Mouse (Mus musculus) embryonic fibroblast, embryonic 13.5 days (primary cell): ENCODE measurements around the gene Gbgt1.

Source experiments
- CTCF ChIP-seq: IDR thresholded peaks from 2 replicates; pipeline ENCODE4 v1.5.1; 2011; ENCODE audit warnings: mild to moderate bottlenecking, control low read depth, low read length, moderate library complexity, borderline replicate concordance; ENCODE audit not compliant: insufficient read depth
- POLR2A ChIP-seq: IDR thresholded peaks from 2 replicates; pipeline ENCODE4 v1.6.1; 2011; ENCODE audit warnings: low read depth, mild to moderate bottlenecking, control low read depth, low read length, moderate library complexity

GRCm38 (mm10) chr2:28539206-28539605 lies 42.5 kb downstream of the Gbgt1 start:
- TF ChIP-seq POLR2A (no peak; the same call in 1 of the 2 replicates), CTCF (no peak)
